Mouse (Mus musculus): ENCODE data around the gene 9530053A07Rik. TPM values are rescaled to one million over a fixed set of nuclear protein-coding genes. Genes with fewer than 3 reads are reported as not detected.

The 9530053A07Rik gene
- polyA plus RNA-seq, 1 experiment from 2014 or later = not detected

- no peak for ATAC-seq (replicated peaks; ENCODE audit: low FRiP score)
- WGBS = 95% methylated on average over 22 of the region's 22 CpGs
- no peak overlapping the region for H3K9ac ChIP-seq (ENCODE audit: low read depth, low read length)
- H3K9me3 ChIP-seq (ENCODE audit: control insufficient read depth, low read length) = no peaks in the 10 kb centered on the region
- no peak overlapping the region for H3K4me3 ChIP-seq (ENCODE audit: low read depth, low read length)
- peaks cover 14% of the 10 kb centered on the region for H3K4me1 ChIP-seq (replicated peaks; ENCODE audit: control insufficient read depth, insufficient read depth, low read length)
- no peak for DNase-seq (ENCODE audit: low spot score)
- H3K27ac ChIP-seq (ENCODE audit: low read depth, low read length) = no peak overlapping the region
- no peaks in the 10 kb centered on the region for H3K27me3 ChIP-seq (replicated peaks; ENCODE audit: control insufficient read depth, insufficient read depth, low read length)
- H3K36me3 ChIP-seq (ENCODE audit: control insufficient read depth, insufficient read depth, low read length) = peaks cover 60% of the 10 kb centered on the region
- H3K4me2 ChIP-seq = no peak overlapping the region
These were observed 53.1 kb downstream of the 9530053A07Rik start for GRCm38 (mm10) chr7:28182320-28182719.

- Histone ChIP-seq H3K27me3 (replicated peaks; ENCODE audit: control insufficient read depth, insufficient read depth, low read length) (no peaks in the 10 kb centered on the region), H3K4me1 (replicated peaks; ENCODE audit: control insufficient read depth, insufficient read depth, low read length) (peaks cover 6% of the 10 kb centered on the region), H3K36me3 (ENCODE audit: control insufficient read depth, insufficient read depth, low read length) (peaks cover 77% of the 10 kb centered on the region), H3K9ac (ENCODE audit: low read depth, low read length) (no peak overlapping the region), H3K4me2 (no peak overlapping the region), H3K9me3 (ENCODE audit: control insufficient read depth, low read length) (no peaks in the 10 kb centered on the region), H3K27ac (ENCODE audit: low read depth, low read length) (no peak overlapping the region), H3K4me3 (ENCODE audit: low read depth, low read length) (no peak overlapping the region)
- DNase-seq (ENCODE audit: low spot score) = no peak
- ATAC-seq (replicated peaks; ENCODE audit: low FRiP score) = no peak
- WGBS = 95% methylated on average over 14 of the region's 14 CpGs
These were observed 56.6 kb downstream of the 9530053A07Rik start for GRCm38 (mm10) chr7:28185884-28186283.

GRCm38 (mm10) chr7:28186631-28187030 lies 57.4 kb downstream of the 9530053A07Rik start:
- Histone ChIP-seq H3K36me3 (ENCODE audit: control insufficient read depth, insufficient read depth, low read length) (peaks cover 81% of the 10 kb centered on the region), H3K4me2 (no peak overlapping the region), H3K27ac (ENCODE audit: low read depth, low read length) (no peak overlapping the region), H3K9ac (ENCODE audit: low read depth, low read length) (no peak overlapping the region), H3K9me3 (ENCODE audit: control insufficient read depth, low read length) (no peaks in the 10 kb centered on the region), H3K4me1 (replicated peaks; ENCODE audit: control insufficient read depth, insufficient read depth, low read length) (no peaks in the 10 kb centered on the region), H3K4me3 (ENCODE audit: low read depth, low read length) (no peak overlapping the region), H3K27me3 (replicated peaks; ENCODE audit: control insufficient read depth, insufficient read depth, low read length) (no peaks in the 10 kb centered on the region)
- DNase-seq (ENCODE audit: low spot score) (no peak), ATAC-seq (replicated peaks; ENCODE audit: low FRiP score) (no peak)
- WGBS = 93% methylated on average over 8 of the region's 8 CpGs

- Histone ChIP-seq H3K4me2 (no peak overlapping the region), H3K9me3 (ENCODE audit: control insufficient read depth, low read length) (no peaks in the 10 kb centered on the region), H3K27me3 (replicated peaks; ENCODE audit: control insufficient read depth, insufficient read depth, low read length) (no peaks in the 10 kb centered on the region), H3K4me1 (replicated peaks; ENCODE audit: control insufficient read depth, insufficient read depth, low read length) (no peaks in the 10 kb centered on the region), H3K4me3 (ENCODE audit: low read depth, low read length) (no peak overlapping the region), H3K9ac (ENCODE audit: low read depth, low read length) (no peak overlapping the region), H3K27ac (ENCODE audit: low read depth, low read length) (no peak overlapping the region), H3K36me3 (ENCODE audit: control insufficient read depth, insufficient read depth, low read length) (peaks cover 46% of the 10 kb centered on the region)
- 88% methylated on average over 3 of the region's 3 CpGs for WGBS
- DNase-seq (ENCODE audit: low spot score) = no peak
- no peak for ATAC-seq (replicated peaks; ENCODE audit: low FRiP score)
These were observed 62.2 kb downstream of the 9530053A07Rik start for GRCm38 (mm10) chr7:28191489-28191888.

- ATAC-seq (replicated peaks; ENCODE audit: low FRiP score) (no peak), DNase-seq (ENCODE audit: low spot score) (no peak)
- Histone ChIP-seq H3K4me2 (no peak overlapping the region), H3K27ac (ENCODE audit: low read depth, low read length) (no peak overlapping the region), H3K4me3 (ENCODE audit: low read depth, low read length) (no peak overlapping the region), H3K4me1 (replicated peaks; ENCODE audit: control insufficient read depth, insufficient read depth, low read length) (no peaks in the 10 kb centered on the region), H3K9ac (ENCODE audit: low read depth, low read length) (no peak overlapping the region), H3K9me3 (ENCODE audit: control insufficient read depth, low read length) (no peaks in the 10 kb centered on the region), H3K36me3 (ENCODE audit: control insufficient read depth, insufficient read depth, low read length) (peaks cover 42% of the 10 kb centered on the region), H3K27me3 (replicated peaks; ENCODE audit: control insufficient read depth, insufficient read depth, low read length) (no peaks in the 10 kb centered on the region)
- 92% methylated on average over 1 of the region's 1 CpGs for WGBS
These were observed 62.6 kb downstream of the 9530053A07Rik start for GRCm38 (mm10) chr7:28191903-28192302.

GRCm38 (mm10) chr7:28195414-28196098 lies 66.3 kb downstream of the 9530053A07Rik start:
- Histone ChIP-seq H3K36me3 (ENCODE audit: control insufficient read depth, insufficient read depth, low read length) (peaks cover 18% of the 10 kb centered on the region; the same call in 1 of the 2 replicates), H3K27ac (ENCODE audit: low read depth, low read length) (no peak overlapping the region), H3K9ac (ENCODE audit: low read depth, low read length) (no peak overlapping the region), H3K4me3 (ENCODE audit: low read depth, low read length) (no peak overlapping the region), H3K27me3 (replicated peaks; ENCODE audit: control insufficient read depth, insufficient read depth, low read length) (no peaks in the 10 kb centered on the region), H3K4me2 (no peak overlapping the region), H3K4me1 (replicated peaks; ENCODE audit: control insufficient read depth, insufficient read depth, low read length) (no peaks in the 10 kb centered on the region), H3K9me3 (ENCODE audit: control insufficient read depth, low read length) (no peaks in the 10 kb centered on the region)
- 72% methylated on average over 5 of the region's 5 CpGs for WGBS
- ATAC-seq (replicated peaks; ENCODE audit: low FRiP score) (no peak), DNase-seq (ENCODE audit: low spot score) (no peak)

- DNase-seq (ENCODE audit: low spot score) = no peak
- H3K27ac ChIP-seq (ENCODE audit: low read depth, low read length) = no peak overlapping the region
- no peak overlapping the region for H3K4me2 ChIP-seq
- ATAC-seq (replicated peaks; ENCODE audit: low FRiP score) = no peak
- no peak overlapping the region for H3K9ac ChIP-seq (ENCODE audit: low read depth, low read length)
- no peaks in the 10 kb centered on the region for H3K9me3 ChIP-seq (ENCODE audit: control insufficient read depth, low read length)
- peaks cover 10% of the 10 kb centered on the region; the same call in 1 of the 2 replicates for H3K36me3 ChIP-seq (ENCODE audit: control insufficient read depth, insufficient read depth, low read length)
- WGBS = 84% methylated on average over 14 of the region's 14 CpGs
- no peaks in the 10 kb centered on the region for H3K27me3 ChIP-seq (replicated peaks; ENCODE audit: control insufficient read depth, insufficient read depth, low read length)
- no peaks in the 10 kb centered on the region for H3K4me1 ChIP-seq (replicated peaks; ENCODE audit: control insufficient read depth, insufficient read depth, low read length)
- H3K4me3 ChIP-seq (ENCODE audit: low read depth, low read length) = no peak overlapping the region
These were observed 67.3 kb downstream of the 9530053A07Rik start for GRCm38 (mm10) chr7:28196528-28196927.

- H3K4me2 ChIP-seq = no peak overlapping the region
- H3K9ac ChIP-seq (ENCODE audit: low read depth, low read length) = no peak overlapping the region
- ATAC-seq (replicated peaks; ENCODE audit: low FRiP score) (no peak), DNase-seq (ENCODE audit: low spot score) (no peak)
- H3K9me3 ChIP-seq (ENCODE audit: control insufficient read depth, low read length) = no peaks in the 10 kb centered on the region
- H3K27ac ChIP-seq (ENCODE audit: low read depth, low read length) = no peak overlapping the region
- 65% methylated on average over 4 of the region's 4 CpGs for WGBS
- H3K4me3 ChIP-seq (ENCODE audit: low read depth, low read length) = no peak overlapping the region
- no peaks in the 10 kb centered on the region for H3K27me3 ChIP-seq (replicated peaks; ENCODE audit: control insufficient read depth, insufficient read depth, low read length)
- peaks cover 3% of the 10 kb centered on the region; the same call in 1 of the 2 replicates for H3K36me3 ChIP-seq (ENCODE audit: control insufficient read depth, insufficient read depth, low read length)
- no peaks in the 10 kb centered on the region for H3K4me1 ChIP-seq (replicated peaks; ENCODE audit: control insufficient read depth, insufficient read depth, low read length)
These were observed 69.8 kb downstream of the 9530053A07Rik start for GRCm38 (mm10) chr7:28199054-28199453.
